ENCODE assay signal across 8 mouse cellular contexts in the genomic region with DNA sequence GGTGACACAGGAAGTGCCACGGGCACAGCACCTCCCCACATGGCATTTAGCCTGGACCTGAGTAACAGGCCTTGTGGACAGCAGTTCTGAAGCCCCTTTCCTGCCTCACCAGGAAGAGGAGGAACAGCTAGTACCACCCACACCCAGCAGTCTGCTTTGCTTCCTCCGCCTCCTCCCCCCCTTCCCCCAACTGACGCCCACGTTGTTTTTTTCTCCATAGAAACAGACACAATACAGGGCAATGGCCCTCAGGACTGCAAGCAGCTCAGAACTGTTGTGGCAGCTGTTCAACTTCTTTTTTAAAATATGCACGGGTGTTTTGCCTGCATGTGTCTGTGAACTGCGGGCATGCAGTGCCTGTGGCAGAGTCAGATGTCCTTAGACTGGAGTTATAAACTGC. TPM values are rescaled to one million over a fixed set of nuclear protein-coding genes. Genes with fewer than 3 reads are reported as not detected.
DNase-seq lines count a peak whose midpoint lies in the region; ATAC-seq and TF ChIP-seq lines count a peak whose summit lies in the region.

No protein-coding gene starts in this region.

- TF ChIP-seq CTCF in cerebellum, adult 2 months (IDR thresholded peaks at IDR 0.05; ENCODE audit: borderline replicate concordance, insufficient read depth, low read depth, low read length): no peak
- no peak for TF ChIP-seq CTCF in cortical plate, adult 2 months (IDR thresholded peaks at IDR 0.05; ENCODE audit: extremely low read depth, insufficient read depth, low read length)

- no peaks in the 10 kb centered on the region for H3K9me3 ChIP-seq in liver, embryonic 15.5 days (replicated peaks)

- WGBS in cerebellum, adult 2 months: 1% methylated on average over 6 of the region's 6 CpGs
- 10% methylated on average over 6 of the region's 6 CpGs for WGBS in liver, embryonic 15.5 days (ENCODE audit: insufficient replicate concordance)

- no peak overlapping the region for H3K9ac ChIP-seq in liver, embryonic 15.5 days

- H3K4me3 ChIP-seq in cerebellum, adult 2 months (replicated peaks; ENCODE audit: insufficient read depth, low read depth, low read length): peak overlapping the region; percentile 5
- H3K4me3 ChIP-seq in cortical plate, adult 2 months (ENCODE audit: insufficient read depth, low read length): no peak overlapping the region
- H3K4me3 ChIP-seq in liver, embryonic 15.5 days (replicated peaks): no peak overlapping the region

- DNase-seq in cerebellum, adult 2 months: no peak
- no peak for DNase-seq in cerebellum, postnatal 4 days (ENCODE audit: low spot score in 2 of 2)
- DNase-seq in heart, adult 8-10 months (ENCODE audit: low spot score): peak; percentile 87
- peak; percentile 67 for DNase-seq in kidney, adult 11 months
- DNase-seq in naive thymus-derived CD4-positive, alpha-beta T cell, adult 2 months (ENCODE audit: low read depth): peak; percentile 89
- DNase-seq in thymus, postnatal 0 days (ENCODE audit: low spot score): peak; percentile 84

- H3K4me1 ChIP-seq in cerebellum, adult 2 months (ENCODE audit: control insufficient read depth, insufficient read depth, low read length): peaks cover 74% of the 10 kb centered on the region
- H3K4me1 ChIP-seq in cortical plate, adult 2 months (ENCODE audit: control insufficient read depth, insufficient read depth, low read length): peaks cover 38% of the 10 kb centered on the region
- peaks cover 52% of the 10 kb centered on the region for H3K4me1 ChIP-seq in liver, embryonic 15.5 days (replicated peaks)

- H3K36me3 ChIP-seq in liver, embryonic 15.5 days (replicated peaks): 0 out of 2 replicates have a peak, but pooled peaks cover 5% of the 10 kb centered on the region

- peak overlapping the region; percentile 16; the same call in 1 of the 2 replicates for H3K4me2 ChIP-seq in liver, embryonic 15.5 days

- H3K27me3 ChIP-seq in cerebellum, adult 2 months (ENCODE audit: control insufficient read depth, insufficient read depth, low read length): no peaks in the 10 kb centered on the region
- no peaks in the 10 kb centered on the region for H3K27me3 ChIP-seq in liver, embryonic 15.5 days

- no peak for TF ChIP-seq POLR2A in cerebellum, adult 2 months (IDR thresholded peaks at IDR 0.05; ENCODE audit: borderline replicate concordance, insufficient read depth, low read length)
- no peak for TF ChIP-seq POLR2A in cortical plate, adult 2 months (IDR thresholded peaks at IDR 0.05; ENCODE audit: extremely low read depth, insufficient read depth, low read length)

- peak overlapping the region; percentile 25; the same call in 1 of the 2 replicates for H3K27ac ChIP-seq in cerebellum, adult 2 months (ENCODE audit: insufficient read depth, low read length)
- peak overlapping the region; percentile 1; the same call in 1 of the 2 replicates for H3K27ac ChIP-seq in cortical plate, adult 2 months (ENCODE audit: insufficient read depth, low read length)
- H3K27ac ChIP-seq in liver, embryonic 15.5 days (replicated peaks): peak overlapping the region; percentile 51

- 0 out of 2 replicates have a peak, but pooled peaks have one; percentile 16 for ATAC-seq in liver, embryonic 15.5 days (ENCODE audit: insufficient read depth)

RNA-seq across cellular contexts. Expression of a gene that starts 44.1 kb away (rescaled TPM):
- polyA plus RNA-seq in cerebellum, adult 2 months (2012; rRNA removed): 87.2 and 106 TPM in 2 replicates
- 69.0 and 70.3 TPM in 2 replicates for polyA plus RNA-seq in cortical plate, adult 2 months (2012; rRNA removed)
- 10 to 100 TPM; 44.5 to 53.3 (median 49.0) TPM for total RNA-seq in heart, adult 8-10 months (2022)
- 2.1 and 2.6 TPM in 2 replicates for polyA plus RNA-seq in liver, embryonic 15.5 days (2015; fragmentation: Nextera tagmentation; extraction: Ambion mirVana)
- 8.1 and 9.3 TPM in 2 replicates for polyA plus RNA-seq in thymus, postnatal 0 days (2015; fragmentation: Nextera tagmentation; extraction: Ambion mirVana)

Comparison
In these comparisons a context has a peak if more than half of its experiments do, and no peak if none do; other contexts are left out.
1. DNase-seq: peak in heart, adult 8-10 months (single experiment), kidney, adult 11 months (single experiment), naive thymus-derived CD4-positive, alpha-beta T cell, adult 2 months (single experiment) and thymus, postnatal 0 days (single experiment); none in cerebellum, adult 2 months (0 of 2) and cerebellum, postnatal 4 days (0 of 2).
2. H3K27ac ChIP-seq: peak in every context shown above with its lines; median percentile 51 in liver, embryonic 15.5 days; 25 in cerebellum, adult 2 months; 1 in cortical plate, adult 2 months.